Mouse (Mus musculus): ENCODE measurements around the gene Errfi1. TPM values are rescaled to one million over a fixed set of nuclear protein-coding genes. Genes with fewer than 3 reads are reported as not detected.
"Not testable (repeated sequence)": the region's sequence is repeated elsewhere in the genome, so short reads cannot be mapped to it uniquely, and the experiment has no call there.

Errfi1 gene
- polyA plus RNA-seq, 1 experiment from 2014 or later = 14.7 TPM

GRCm38 (mm10) chr4:150907099-150907498, 53.4 kb downstream of the Errfi1 start:
- H3K4me1 ChIP-seq = peaks cover 28% of the 10 kb centered on the region
- no peaks in the 10 kb centered on the region for H3K27me3 ChIP-seq (replicated peaks)
- H3K9ac ChIP-seq = no peak overlapping the region
- no peak overlapping the region for H3K4me3 ChIP-seq
- ATAC-seq = no peak
- 87% methylated on average over 8 of the region's 8 CpGs for WGBS (ENCODE audit: insufficient replicate concordance)
- H3K36me3 ChIP-seq = peaks cover 52% of the 10 kb centered on the region
- no peaks in the 10 kb centered on the region for H3K9me3 ChIP-seq (replicated peaks)
- no peak overlapping the region for H3K27ac ChIP-seq
- H3K4me2 ChIP-seq = no peak overlapping the region

GRCm38 (mm10) chr4:150908512-150908911, 54.8 kb downstream of the Errfi1 start:
- Histone ChIP-seq H3K4me3 (peak overlapping the region; percentile 72), H3K4me2 (peak overlapping the region; percentile 83), H3K36me3 (peaks cover 38% of the 10 kb centered on the region), H3K9ac (peak overlapping the region; percentile 80; the same call in 1 of the 2 replicates), H3K4me1 (peaks cover 39% of the 10 kb centered on the region)
- H3K27ac ChIP-seq; H3K27me3 ChIP-seq (replicated peaks); ATAC-seq; H3K9me3 ChIP-seq (replicated peaks): not testable (repeated sequence)
- 59% methylated on average over 5 of the region's 5 CpGs for WGBS (ENCODE audit: insufficient replicate concordance)

- H3K9ac ChIP-seq = peak overlapping the region; percentile 80
- H3K4me1 ChIP-seq = peaks cover 43% of the 10 kb centered on the region
- peaks cover 30% of the 10 kb centered on the region for H3K36me3 ChIP-seq
- ATAC-seq = peak; percentile 87
- peak overlapping the region; percentile 83 for H3K4me2 ChIP-seq
- no peaks in the 10 kb centered on the region for H3K9me3 ChIP-seq (replicated peaks)
- peak overlapping the region; percentile 84 for H3K27ac ChIP-seq
- no peaks in the 10 kb centered on the region for H3K27me3 ChIP-seq (replicated peaks)
- WGBS (ENCODE audit: insufficient replicate concordance) = 2% methylated on average over 56 of the region's 56 CpGs
- H3K4me3 ChIP-seq = peak overlapping the region; percentile 72
Measured at GRCm38 (mm10) chr4:150909451-150910156, 55.9 kb downstream of the Errfi1 start.

GRCm38 (mm10) chr4:150910164-150910951, 56.6 kb downstream of the Errfi1 start:
- Histone ChIP-seq H3K4me2 (peak overlapping the region; percentile 83), H3K36me3 (peaks cover 24% of the 10 kb centered on the region), H3K27me3 (replicated peaks) (no peaks in the 10 kb centered on the region), H3K27ac (peak overlapping the region; percentile 84), H3K4me1 (peaks cover 50% of the 10 kb centered on the region), H3K9me3 (replicated peaks) (no peaks in the 10 kb centered on the region), H3K9ac (peak overlapping the region; percentile 80), H3K4me3 (peak overlapping the region; percentile 72)
- WGBS (ENCODE audit: insufficient replicate concordance) = 82% methylated on average over 19 of the region's 19 CpGs
- no peak for ATAC-seq

- Histone ChIP-seq H3K4me2 (peak overlapping the region; percentile 74), H3K4me1 (peaks cover 40% of the 10 kb centered on the region), H3K4me3 (peak overlapping the region; percentile 70), H3K27ac (peak overlapping the region; percentile 85), H3K9me3 (replicated peaks) (no peaks in the 10 kb centered on the region), H3K27me3 (replicated peaks) (no peaks in the 10 kb centered on the region), H3K36me3 (no peaks in the 10 kb centered on the region), H3K9ac (peak overlapping the region; percentile 83)
- ATAC-seq = no peak
- WGBS (ENCODE audit: insufficient replicate concordance) = 15% methylated on average over 12 of the region's 12 CpGs
Measured at GRCm38 (mm10) chr4:150913743-150914142, 60.0 kb downstream of the Errfi1 start.

DNA sequence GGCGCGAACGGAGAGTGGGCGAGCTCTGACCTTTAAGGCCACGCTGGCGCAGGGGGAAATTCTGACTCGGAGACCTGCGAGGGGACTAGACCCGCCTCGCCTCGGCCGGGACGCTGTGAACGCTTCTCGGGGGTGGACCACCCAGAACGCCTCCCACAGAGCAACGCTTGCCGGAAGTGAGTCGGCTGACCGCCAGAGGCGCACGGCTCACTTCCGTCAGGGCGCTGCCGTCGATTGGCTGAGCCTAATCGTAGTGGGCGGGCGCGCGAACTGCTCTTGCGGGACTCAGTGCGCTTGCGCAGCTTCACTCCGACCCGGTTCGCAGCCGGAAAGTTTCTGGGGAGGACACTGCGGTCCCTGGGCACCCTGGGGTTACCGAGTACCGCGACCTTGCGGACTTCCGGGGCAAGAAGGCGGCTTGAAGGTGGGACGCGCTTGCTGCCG, 60.6 kb downstream of the Errfi1 start, which contains the start of the genes Park7 and Tnfrsf9:
TSS of gene Park7 (minus strand) at position 148 of the 444 bp plus-strand sequence.
TSS of gene Tnfrsf9 (plus strand) at position 273 of the 444 bp plus-strand sequence.
- peak within 1 kb of the TSS; percentile 83 for H3K9ac ChIP-seq
- H3K4me1 ChIP-seq = peaks cover 36% of the 10 kb centered on the region
- H3K27me3 ChIP-seq (replicated peaks) = no peaks in the 10 kb centered on the region
- H3K9me3 ChIP-seq (replicated peaks) = no peaks in the 10 kb centered on the region
- H3K27ac ChIP-seq = peak within 1 kb of the TSS; percentile 85
- no peaks in the 10 kb centered on the region for H3K36me3 ChIP-seq
- WGBS (ENCODE audit: insufficient replicate concordance) = under 1% methylated on average over 48 of the region's 48 CpGs
- H3K4me3 ChIP-seq = peak within 1 kb of the TSS; percentile 70
- ATAC-seq = peak; percentile 86
- H3K4me2 ChIP-seq = peak within 1 kb of the TSS; percentile 74

DNA sequence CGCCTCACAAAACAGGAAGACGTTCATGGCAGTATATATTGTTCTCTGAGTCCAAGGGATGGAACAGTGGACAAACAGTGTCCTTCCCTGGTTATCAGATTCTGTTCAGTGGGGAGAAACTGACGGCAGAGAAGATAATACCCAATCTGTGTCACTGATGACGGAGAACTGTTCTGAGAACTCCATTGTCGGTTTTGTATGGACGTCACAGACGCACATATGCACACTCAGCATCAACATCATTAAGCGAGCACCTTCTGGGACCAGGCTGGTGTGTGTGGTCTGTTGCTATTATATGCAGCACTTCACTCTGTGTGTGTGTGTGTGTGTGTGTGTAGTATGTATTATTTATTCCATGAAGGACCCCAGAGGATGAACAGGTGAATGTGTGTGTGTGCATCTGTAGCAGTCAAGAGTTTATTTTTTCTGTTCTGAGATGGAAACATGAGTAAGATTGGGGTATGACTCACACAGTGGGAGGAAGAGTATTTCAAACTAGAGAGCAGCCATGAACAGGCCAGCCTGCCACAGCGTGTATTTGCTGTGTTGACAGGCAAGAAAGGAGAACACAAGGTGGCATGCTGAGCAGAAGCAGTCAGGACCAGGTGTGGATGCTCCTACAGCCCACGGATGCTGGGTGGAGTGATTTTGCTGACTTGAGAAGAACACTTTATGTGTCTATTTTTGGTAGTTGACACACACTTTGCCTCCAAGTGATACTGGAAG, 61.6 kb downstream of the Errfi1 start:
- no peaks in the 10 kb centered on the region for H3K9me3 ChIP-seq (replicated peaks)
- H3K27ac ChIP-seq = peak overlapping the region; percentile 85
- no peaks in the 10 kb centered on the region for H3K27me3 ChIP-seq (replicated peaks)
- peak overlapping the region; percentile 83 for H3K9ac ChIP-seq
- peak overlapping the region; percentile 70 for H3K4me3 ChIP-seq
- ATAC-seq = no peak
- H3K36me3 ChIP-seq = no peaks in the 10 kb centered on the region
- H3K4me2 ChIP-seq = peak overlapping the region; percentile 74
- peaks cover 30% of the 10 kb centered on the region for H3K4me1 ChIP-seq
- 48% methylated on average over 10 of the region's 10 CpGs for WGBS (ENCODE audit: insufficient replicate concordance)

DNA sequence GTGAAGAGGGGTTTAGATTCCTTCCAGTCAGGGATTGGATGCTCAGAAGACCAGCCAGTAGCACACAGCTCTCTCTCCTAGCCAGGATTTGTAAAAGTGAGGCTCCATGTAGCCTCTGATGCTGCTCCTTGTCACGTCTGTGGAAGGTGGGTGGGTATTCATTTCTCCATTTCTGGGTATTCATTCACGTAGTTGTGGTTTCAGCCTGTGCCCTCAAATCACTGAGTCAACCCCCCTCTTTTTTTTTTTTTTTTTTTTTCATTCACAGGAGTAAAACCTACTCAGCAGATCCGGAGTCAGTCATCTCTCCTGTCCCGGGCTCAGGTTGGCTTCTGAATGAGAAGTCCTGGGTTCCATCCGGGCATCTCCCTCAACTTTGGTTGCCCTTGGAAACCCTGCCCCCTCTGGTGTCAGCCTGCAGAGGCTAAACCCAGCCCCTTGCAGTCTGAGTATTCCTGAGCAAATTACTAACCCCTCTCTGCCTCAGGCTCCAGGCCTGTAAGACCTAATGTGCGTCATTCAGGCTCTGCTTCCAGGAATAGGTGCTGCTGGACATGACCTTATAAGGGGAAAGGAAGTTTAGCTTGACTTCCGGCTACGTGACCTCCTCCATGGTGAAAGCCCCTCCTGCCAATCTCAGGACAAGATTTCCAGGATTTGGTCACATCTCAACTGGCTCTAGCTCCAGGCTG, 63.8 kb downstream of the Errfi1 start:
- Histone ChIP-seq H3K27me3 (replicated peaks) (no peaks in the 10 kb centered on the region), H3K4me2 (no peak overlapping the region), H3K4me3 (no peak overlapping the region), H3K9me3 (replicated peaks) (no peaks in the 10 kb centered on the region), H3K27ac (no peak overlapping the region), H3K9ac (no peak overlapping the region), H3K4me1 (peaks cover 24% of the 10 kb centered on the region), H3K36me3 (no peaks in the 10 kb centered on the region)
- no peak for ATAC-seq
- 61% methylated on average over 8 of the region's 8 CpGs for WGBS (ENCODE audit: insufficient replicate concordance)

Other genes starting within 250 kb of the Errfi1 start
- 0.05 TPM in 1 of 2 replicates, not detected in the other for gene Slc45a1, start 201.7 kb upstream of the Errfi1 start, polyA plus RNA-seq (2016; fragmentation: Nextera tagmentation; extraction: Ambion mirVana)
- 326 and 344 TPM in 2 replicates for gene Park7, start 60.5 kb downstream of the Errfi1 start, polyA plus RNA-seq (2016; fragmentation: Nextera tagmentation; extraction: Ambion mirVana)
- gene Tnfrsf9, start 60.6 kb downstream of the Errfi1 start, polyA plus RNA-seq (2016; fragmentation: Nextera tagmentation; extraction: Ambion mirVana) = 0.12 TPM in 1 of 2 replicates, not detected in the other
- not detected in 2 replicates for gene Uts2, start 143.2 kb downstream of the Errfi1 start, polyA plus RNA-seq (2016; fragmentation: Nextera tagmentation; extraction: Ambion mirVana)
- gene Per3, start 190.7 kb downstream of the Errfi1 start, polyA plus RNA-seq (2016; fragmentation: Nextera tagmentation; extraction: Ambion mirVana) = 4.3 and 4.9 TPM in 2 replicates
- 51.0 and 53.2 TPM in 2 replicates for gene Vamp3, start 204.0 kb downstream of the Errfi1 start, polyA plus RNA-seq (2016; fragmentation: Nextera tagmentation; extraction: Ambion mirVana)
- gene Gm13090, start 235.7 kb downstream of the Errfi1 start, polyA plus RNA-seq (2016; fragmentation: Nextera tagmentation; extraction: Ambion mirVana) = not detected in 2 replicates